Mouse (Mus musculus) stomach, embryonic 15.5 days (tissue): ENCODE data around the gene Vamp1. TPM values are rescaled to one million over a fixed set of nuclear protein-coding genes. Genes with fewer than 3 reads are reported as not detected.

Source experiments
- ATAC-seq: fragments of 200-750 bp; cut with Nextera tagmentation; 2 replicates; pipeline ENCODE4 v1.8.0; 2017; ENCODE audit warnings: low read depth, moderate number of reproducible peaks, moderate TSS enrichment; ENCODE audit not compliant: insufficient read depth, low FRiP score
- H3K27ac ChIP-seq: fragments of 300-500 bp; sonication (generic); 2 replicates; pipeline ENCODE4 v1.5.1; 2015; ENCODE audit warnings: mild to moderate bottlenecking, inconsistent platforms
- H3K27me3 ChIP-seq: fragments of 300-500 bp; sonication (generic); replicated peaks from 2 replicates; pipeline ENCODE4 v1.6.1; 2015; ENCODE audit warnings: inconsistent platforms
- H3K36me3 ChIP-seq: fragments of 300-500 bp; sonication (generic); 2 replicates; pipeline ENCODE4 v1.6.1; 2015; ENCODE audit warnings: inconsistent platforms
- H3K4me1 ChIP-seq: fragments of 300-500 bp; sonication (generic); 2 replicates; pipeline ENCODE4 v1.6.1; 2015; ENCODE audit warnings: inconsistent platforms
- H3K4me2 ChIP-seq: fragments of 300-500 bp; sonication (generic); 2 replicates; pipeline ENCODE4 v1.6.1; 2015; ENCODE audit warnings: mild to moderate bottlenecking, inconsistent platforms
- H3K4me3 ChIP-seq: fragments of 300-500 bp; sonication (generic); replicated peaks from 2 replicates; pipeline ENCODE4 v1.5.1; 2015; ENCODE audit warnings: inconsistent platforms
- H3K9ac ChIP-seq: fragments of 300-500 bp; sonication (generic); 2 replicates; pipeline ENCODE4 v1.6.1; 2015; ENCODE audit warnings: inconsistent platforms
- H3K9me3 ChIP-seq: fragments of 300-500 bp; sonication (generic); 2 replicates; pipeline ENCODE4 v1.6.1; 2016; ENCODE audit warnings: inconsistent platforms
- WGBS: fragments of 180-500 bp; shearing (Covaris S2); methylation state at CpG from one replicate; pipeline ENCODE4 v1.1.7; 2015; 5-methylcytosine and 5-hydroxymethylcytosine counted together
- polyA plus RNA-seq: library from polyadenylated mRNA; unstranded; fragments of >200 nt; fragmentation: Nextera tagmentation; extraction: Ambion mirVana; gene quantifications from 2 replicates; pipeline ENCODE4 v1.2.1, GENCODE M21; 2015

Vamp1 gene
- polyA plus RNA-seq, 1 experiment from 2014 or later: 6.0 TPM

DNA sequence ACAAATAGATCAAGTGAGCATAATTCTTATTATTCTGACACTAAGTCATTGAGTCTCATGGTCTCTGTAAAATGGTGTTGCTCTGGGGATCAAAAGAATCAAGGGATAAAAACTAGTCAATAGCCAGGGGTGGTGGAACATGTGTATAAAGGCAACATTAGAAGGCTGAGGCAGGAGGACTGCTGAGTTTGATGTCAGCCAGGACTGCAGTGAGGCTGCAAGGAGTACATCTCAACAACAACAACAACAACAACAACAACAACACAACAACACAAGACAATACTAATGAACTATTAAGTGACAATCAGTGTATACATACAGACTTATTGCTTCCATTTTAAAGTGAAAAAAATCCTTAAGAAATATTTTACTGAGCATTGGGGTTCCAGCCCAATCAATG, 24.5 kb upstream of the Vamp1 start:
- H3K27me3 ChIP-seq: no peaks in the 10 kb centered on the region
- peak overlapping the region; percentile 100; the same call in 1 of the 2 replicates for H3K27ac ChIP-seq
- peaks cover 28% of the 10 kb centered on the region for H3K36me3 ChIP-seq

DNA sequence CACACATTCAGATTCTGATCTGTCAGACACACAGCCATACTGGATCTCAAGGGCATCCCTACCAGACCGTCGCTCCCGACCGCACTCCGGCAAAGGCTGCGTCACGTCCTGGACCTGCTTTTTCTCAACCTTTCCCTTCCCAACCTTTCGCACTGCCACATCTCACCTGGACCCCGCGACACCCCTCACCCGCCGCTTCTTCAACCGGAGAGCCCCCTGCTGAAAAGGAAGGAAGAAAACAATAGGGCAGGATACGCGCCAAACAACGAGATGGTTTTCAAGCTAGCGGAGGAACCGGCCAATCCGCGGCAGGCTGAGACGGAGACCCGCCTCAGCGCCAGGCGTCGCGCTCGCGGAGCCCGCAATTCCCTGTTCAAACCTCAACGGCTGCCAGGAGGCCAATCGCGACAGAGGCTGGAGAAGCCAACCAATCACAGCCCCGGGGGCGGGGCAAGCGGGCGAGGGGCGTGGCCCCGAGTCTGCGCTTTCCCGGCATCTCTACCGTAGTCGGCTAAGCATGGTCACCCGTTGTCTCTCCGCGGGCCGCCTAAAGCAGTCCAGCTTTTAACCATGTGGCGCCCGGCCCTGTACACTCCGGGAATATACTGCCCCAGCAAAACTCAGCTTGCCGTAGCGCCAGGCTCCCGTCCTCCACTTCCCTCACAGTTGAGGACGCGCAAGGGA, 23.9 kb upstream of the Vamp1 start, which contains the start of the genes Ncapd2 and Mrpl51:
TSS of gene Ncapd2 (minus strand) at position 370 of the 684 bp plus-strand sequence.
TSS of gene Mrpl51 (plus strand) at position 470 of the 684 bp plus-strand sequence.
- Histone ChIP-seq H3K4me3 (peak within 1 kb of the TSS; percentile 83), H3K27me3 (no peaks in the 10 kb centered on the region), H3K9me3 (no peaks in the 10 kb centered on the region), H3K36me3 (peaks cover 22% of the 10 kb centered on the region), H3K4me1 (0 out of 2 replicates have a peak, but pooled peaks cover 3% of the 10 kb centered on the region), H3K9ac (peak within 1 kb of the TSS; percentile 60), H3K27ac (peak within 1 kb of the TSS; percentile 100), H3K4me2 (peak within 1 kb of the TSS; percentile 78)
- peak; percentile 96 for ATAC-seq
- under 1% methylated on average over 54 of the region's 54 CpGs for WGBS

More for the DNA sequence above, 24.5 kb upstream of the Vamp1 start:
- Histone ChIP-seq H3K9me3 (no peaks in the 10 kb centered on the region), H3K4me1 (0 out of 2 replicates have a peak, but pooled peaks cover 3% of the 10 kb centered on the region), H3K4me3 (peak overlapping the region; percentile 83), H3K9ac (peak overlapping the region; percentile 60), H3K4me2 (peak overlapping the region; percentile 54)
- no peak for ATAC-seq

- Histone ChIP-seq H3K9me3 (no peaks in the 10 kb centered on the region), H3K27me3 (no peaks in the 10 kb centered on the region), H3K4me2 (peak overlapping the region; percentile 78), H3K36me3 (peaks cover 16% of the 10 kb centered on the region), H3K4me1 (0 out of 2 replicates have a peak, but pooled peaks cover 3% of the 10 kb centered on the region), H3K4me3 (peak overlapping the region; percentile 83), H3K9ac (peak overlapping the region; percentile 59), H3K27ac (peak overlapping the region; percentile 100)
- peak; percentile 91 for ATAC-seq
- WGBS: under 1% methylated on average over 34 of the region's 34 CpGs
Observed at GRCm38 (mm10) chr6:125192016-125192714, 23.2 kb upstream of the Vamp1 start.

GRCm38 (mm10) chr6:125192841-125193240, 22.5 kb upstream of the Vamp1 start:
- no peak for ATAC-seq
- 36% methylated on average over 5 of the region's 5 CpGs for WGBS
- H3K27ac ChIP-seq: peak overlapping the region; percentile 100

DNA sequence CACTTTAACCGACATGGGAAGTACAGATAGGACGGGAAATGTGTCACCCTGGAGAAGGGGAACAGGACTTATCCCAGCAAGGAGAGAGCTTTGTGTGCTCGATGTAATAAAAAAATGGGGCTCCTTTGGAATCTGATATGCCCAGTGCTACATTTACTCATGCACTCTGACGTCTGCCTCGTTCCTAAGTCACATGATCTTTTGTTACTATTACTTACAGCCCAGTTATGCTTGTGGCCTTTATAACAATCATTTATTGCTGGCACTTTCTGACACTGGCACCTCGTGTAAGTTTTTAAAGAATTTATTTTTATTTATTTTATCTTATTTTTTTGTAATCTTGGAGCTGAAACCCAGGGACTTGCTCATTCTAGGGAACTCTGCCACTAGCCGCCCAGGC, 22.0 kb upstream of the Vamp1 start:
- Histone ChIP-seq H3K9me3 (no peaks in the 10 kb centered on the region), H3K9ac (no peak overlapping the region), H3K4me2 (peak overlapping the region; percentile 78), H3K4me3 (peak overlapping the region; percentile 83; the same call in 1 of the 2 replicates), H3K27me3 (no peaks in the 10 kb centered on the region), H3K4me1 (0 out of 2 replicates have a peak, but pooled peaks cover 3% of the 10 kb centered on the region), H3K36me3 (peaks cover 3% of the 10 kb centered on the region), H3K27ac (no peak overlapping the region)
- ATAC-seq: no peak
- 55% methylated on average over 7 of the region's 7 CpGs for WGBS

More at GRCm38 (mm10) chr6:125192841-125193240, 22.5 kb upstream of the Vamp1 start:
- H3K4me1 ChIP-seq: 0 out of 2 replicates have a peak, but pooled peaks cover 3% of the 10 kb centered on the region
- peak overlapping the region; percentile 83 for H3K4me3 ChIP-seq
- no peaks in the 10 kb centered on the region for H3K9me3 ChIP-seq
- H3K9ac ChIP-seq: peak overlapping the region; percentile 59
- H3K27me3 ChIP-seq: no peaks in the 10 kb centered on the region
- H3K36me3 ChIP-seq: peaks cover 9% of the 10 kb centered on the region
- H3K4me2 ChIP-seq: peak overlapping the region; percentile 78

- Histone ChIP-seq H3K9ac (no peak overlapping the region), H3K4me2 (no peak overlapping the region), H3K4me3 (no peak overlapping the region), H3K36me3 (no peaks in the 10 kb centered on the region; the same call in 1 of the 2 replicates), H3K9me3 (no peaks in the 10 kb centered on the region), H3K27me3 (no peaks in the 10 kb centered on the region), H3K4me1 (no peaks in the 10 kb centered on the region), H3K27ac (no peak overlapping the region)
- ATAC-seq: no peak
- WGBS: 54% methylated on average over 1 of the region's 1 CpGs
Observed at GRCm38 (mm10) chr6:125195541-125196075, 19.7 kb upstream of the Vamp1 start.

DNA sequence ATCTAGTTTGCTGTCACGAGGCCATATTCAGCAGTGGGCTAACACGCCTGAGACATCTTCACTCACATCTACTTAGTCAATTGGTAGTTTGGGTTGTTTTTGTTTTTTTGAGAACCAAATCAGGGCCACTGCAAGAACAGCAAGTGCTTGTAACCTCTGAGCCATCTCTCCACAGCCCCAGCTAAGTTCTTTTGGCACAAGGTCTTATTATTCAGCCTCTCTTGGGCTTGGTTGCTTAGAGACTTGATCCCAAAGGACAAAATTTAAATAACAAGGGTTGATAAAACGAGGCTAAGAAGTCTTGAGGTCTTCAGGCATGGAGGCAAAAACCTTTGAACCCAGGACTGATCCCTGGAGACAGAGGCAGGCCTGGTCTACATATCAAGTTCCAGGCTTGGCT, 19.1 kb upstream of the Vamp1 start:
- whole genome bisulfite sequencing: 72% methylated on average over 3 of the region's 3 CpGs
- H3K36me3 ChIP-seq: no peaks in the 10 kb centered on the region; the same call in 1 of the 2 replicates
- no peak for ATAC-seq
- H3K4me1 ChIP-seq: no peaks in the 10 kb centered on the region
- no peak overlapping the region for H3K9ac ChIP-seq
- H3K27me3 ChIP-seq: no peaks in the 10 kb centered on the region
- H3K9me3 ChIP-seq: no peaks in the 10 kb centered on the region
- H3K4me2 ChIP-seq: no peak overlapping the region
- H3K4me3 ChIP-seq: no peak overlapping the region
- no peak overlapping the region for H3K27ac ChIP-seq

GRCm38 (mm10) chr6:125197166-125197565, 18.2 kb upstream of the Vamp1 start:
- H3K9ac ChIP-seq: no peak overlapping the region
- H3K4me2 ChIP-seq: no peak overlapping the region
- H3K27ac ChIP-seq: no peak overlapping the region
- H3K36me3 ChIP-seq: no peaks in the 10 kb centered on the region; the same call in 1 of the 2 replicates
- no peaks in the 10 kb centered on the region for H3K27me3 ChIP-seq
- H3K4me3 ChIP-seq: no peak overlapping the region
- WGBS: 79% methylated on average over 5 of the region's 5 CpGs
- H3K4me1 ChIP-seq: no peaks in the 10 kb centered on the region
- ATAC-seq: no peak
- no peaks in the 10 kb centered on the region for H3K9me3 ChIP-seq

GRCm38 (mm10) chr6:125210436-125210835, 4.9 kb upstream of the Vamp1 start:
- ATAC-seq: no peak
- no peak overlapping the region for H3K4me3 ChIP-seq
- H3K4me2 ChIP-seq: no peak overlapping the region
- H3K9me3 ChIP-seq: no peaks in the 10 kb centered on the region
- no peak overlapping the region for H3K9ac ChIP-seq
- WGBS: 86% methylated on average over 1 of the region's 1 CpGs
- 0 out of 2 replicates have a peak, but pooled peaks cover 9% of the 10 kb centered on the region for H3K27me3 ChIP-seq
- no peak overlapping the region for H3K27ac ChIP-seq
- no peaks in the 10 kb centered on the region for H3K4me1 ChIP-seq
- H3K36me3 ChIP-seq: no peaks in the 10 kb centered on the region

GRCm38 (mm10) chr6:125212621-125213020, 2.7 kb upstream of the Vamp1 start:
- Histone ChIP-seq H3K27me3 (0 out of 2 replicates have a peak, but pooled peaks cover 9% of the 10 kb centered on the region), H3K27ac (no peak overlapping the region), H3K36me3 (no peaks in the 10 kb centered on the region), H3K4me1 (peaks cover 9% of the 10 kb centered on the region; the same call in 1 of the 2 replicates), H3K4me2 (no peak overlapping the region), H3K4me3 (no peak overlapping the region), H3K9ac (no peak overlapping the region), H3K9me3 (no peaks in the 10 kb centered on the region)
- ATAC-seq: no peak
- 29% methylated on average over 2 of the region's 2 CpGs for WGBS

DNA sequence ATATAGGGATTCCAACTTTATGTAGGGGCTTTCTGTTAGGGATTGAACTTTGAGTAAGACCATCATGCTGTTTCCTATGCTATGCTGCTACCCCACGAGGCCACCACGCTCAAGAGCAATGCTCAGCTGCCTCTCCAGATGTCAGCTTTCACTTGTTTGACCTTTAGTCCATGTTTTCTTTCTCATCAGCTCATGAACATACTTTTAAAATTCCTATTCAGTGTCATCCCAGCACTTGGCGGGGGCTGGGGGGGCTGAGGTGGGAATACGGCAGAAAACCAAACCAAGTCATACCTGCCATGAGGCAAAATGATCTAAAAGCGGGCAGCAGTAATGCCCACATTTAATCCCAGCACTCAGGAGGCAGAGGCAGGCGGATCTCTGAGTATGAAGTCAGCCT, 2.2 kb upstream of the Vamp1 start:
- Histone ChIP-seq H3K4me1 (peaks cover 10% of the 10 kb centered on the region; the same call in 1 of the 2 replicates), H3K9ac (no peak overlapping the region), H3K27ac (no peak overlapping the region), H3K9me3 (no peaks in the 10 kb centered on the region), H3K27me3 (0 out of 2 replicates have a peak, but pooled peaks cover 9% of the 10 kb centered on the region), H3K36me3 (no peaks in the 10 kb centered on the region), H3K4me2 (no peak overlapping the region), H3K4me3 (no peak overlapping the region)
- 63% methylated on average over 6 of the region's 6 CpGs for WGBS
- ATAC-seq: no peak
